Mouse (Mus musculus) ES-E14 (cell line): ENCODE measurements around the gene Spata32. TPM values are rescaled to one million over a fixed set of nuclear protein-coding genes. Genes with fewer than 3 reads are reported as not detected.

Source experiments
- DNase-seq: peaks from one replicate; pipeline ENCODE4 v3.0.0-alpha.2; 2013; ENCODE audit warnings: low read depth, low spot score
- H3K27ac ChIP-seq: 2 replicates; pipeline ENCODE4 v1.5.1; 2012; ENCODE audit warnings: low read depth, mild to moderate bottlenecking, low read length, moderate library complexity, mixed read lengths; ENCODE audit not compliant: poor library complexity, insufficient read depth, severe bottlenecking
- H3K36me3 ChIP-seq: 2 replicates; pipeline ENCODE4 v1.6.1; 2012; ENCODE audit warnings: mild to moderate bottlenecking, low read length, moderate library complexity, mixed read lengths; ENCODE audit not compliant: control insufficient read depth, poor library complexity, insufficient read depth, severe bottlenecking
- H3K4me1 ChIP-seq, 2 experiments: fragments of 150-350 bp in 1 of 2; sonication (generic) in 1 of 2; 2 replicates each; pipeline ENCODE4 v1.6.1; 2012; ENCODE audit warnings: low read length in 2 of 2, mild to moderate bottlenecking in 1 of 2, mixed read lengths in 1 of 2; ENCODE audit not compliant: control insufficient read depth in 2 of 2, insufficient read depth in 2 of 2, poor library complexity in 1 of 2
- H3K4me3 ChIP-seq, 2 experiments: fragments of 150-350 bp in 1 of 2; sonication (generic) in 1 of 2; 2 replicates each; pipeline ENCODE4 v1.5.1; 2012; ENCODE audit warnings: low read length in 2 of 2, low read depth in 1 of 2, mild to moderate bottlenecking in 1 of 2, mixed read lengths in 1 of 2; ENCODE audit not compliant: insufficient read depth in 1 of 2, poor library complexity in 1 of 2, severe bottlenecking in 1 of 2
- H3K9ac ChIP-seq: 2 replicates; pipeline ENCODE4 v1.6.1; 2012; ENCODE audit warnings: low read depth, mild to moderate bottlenecking, low read length, mixed read lengths; ENCODE audit not compliant: poor library complexity, insufficient read depth, severe bottlenecking
- H3K9me3 ChIP-seq: fragments of 150-350 bp; sonication (generic); 2 replicates; pipeline ENCODE4 v1.6.1; 2012; ENCODE audit warnings: low read depth, mild to moderate bottlenecking, low read length; ENCODE audit not compliant: control insufficient read depth, insufficient read depth
- CHD2 ChIP-seq: IDR thresholded peaks from 2 replicates; pipeline ENCODE4 v1.6.1; 2014; ENCODE audit warnings: mild to moderate bottlenecking, low read depth, low read length, inconsistent platforms
- HCFC1 ChIP-seq: IDR thresholded peaks from 2 replicates; pipeline ENCODE4 v1.6.1; 2012; ENCODE audit warnings: low read length, inconsistent platforms, borderline replicate concordance; ENCODE audit not compliant: insufficient read depth
- MAFK ChIP-seq: IDR thresholded peaks from 2 replicates; pipeline ENCODE4 v1.6.1; 2014; ENCODE audit warnings: mild to moderate bottlenecking, low read depth, low read length, inconsistent platforms; ENCODE audit not compliant: insufficient read depth
- ZC3H11A ChIP-seq: IDR thresholded peaks from 2 replicates; pipeline ENCODE4 v1.6.1; 2012; ENCODE audit warnings: low read depth, mild to moderate bottlenecking, inconsistent platforms, low read length, borderline replicate concordance
- ZNF384 ChIP-seq: IDR thresholded peaks from 2 replicates; pipeline ENCODE4 v1.6.1; 2012; ENCODE audit warnings: low read depth, low read length, inconsistent platforms
- in situ Hi-C, 2 experiments: fragments of 600-800 bp; cut with MboI; formaldehyde crosslinking; loops; one replicate each; pipeline ENCODE4 v1.15.1; 2025; ENCODE audit warnings: low sequenced_read_pairs in 2 of 2, inconsistent platforms in 1 of 2; ENCODE audit not compliant: unreplicated experiment in 2 of 2
- total RNA-seq: library from RNA; depleted of rRNA; stranded (reverse); fragments of 300-350 nt; gene quantifications from 2 replicates; pipeline ENCODE4 v1.2.3, GENCODE M21; 2012

Gene Spata32
- total RNA-seq, 1 experiment: not detected

GRCm38 (mm10) chr11:103237757-103238156 is 19.5 kb upstream of the Spata32 start:
- DNase-seq: no peak
- in situ Hi-C loops: no loop called here
- no peaks in the 10 kb centered on the region for H3K9me3 ChIP-seq
- peaks cover 2 to 5% of the 10 kb centered on the region in 2 experiments; a peak in 3 of 4 replicates for H3K4me1 ChIP-seq
- H3K4me3 ChIP-seq: no peak overlapping the region
- no peaks in the 10 kb centered on the region for H3K36me3 ChIP-seq
- no peak overlapping the region for H3K27ac ChIP-seq
- TF ChIP-seq HCFC1 (no peak), ZC3H11A (no peak)
- H3K9ac ChIP-seq: no peak overlapping the region

DNA sequence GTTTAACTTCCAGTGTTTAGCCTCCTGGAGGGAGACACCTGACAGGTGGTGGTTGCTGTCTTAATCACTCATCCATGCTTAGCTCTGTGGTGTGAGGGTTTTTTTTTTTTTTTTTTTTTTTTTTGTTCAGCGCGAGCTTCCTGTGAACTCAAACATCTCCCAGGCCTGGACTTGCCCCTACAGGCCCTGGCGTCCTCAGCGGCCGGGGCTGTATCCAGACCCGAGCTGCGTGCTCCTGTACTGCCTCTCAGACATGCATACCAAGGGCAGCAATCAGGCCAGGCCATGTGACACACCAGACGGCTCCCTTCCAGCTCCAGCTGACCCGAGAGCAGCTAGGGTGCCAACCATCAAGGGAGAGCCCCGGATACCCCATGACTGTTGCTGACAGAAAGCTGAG is 18.7 kb upstream of the Spata32 start:
- Histone ChIP-seq H3K9ac (no peak overlapping the region; the same call in 1 of the 2 replicates), H3K4me3 (no peak overlapping the region), H3K4me1 (peaks cover 2 to 5% of the 10 kb centered on the region in 2 experiments; a peak in 2 of 4 replicates), H3K36me3 (no peaks in the 10 kb centered on the region), H3K27ac (no peak overlapping the region), H3K9me3 (no peaks in the 10 kb centered on the region)
- DNase-seq: no peak
- in situ Hi-C loops: no loop called here
- no peak for TF ChIP-seq ZC3H11A
- TF ChIP-seq ZNF384: peak; percentile 47; the same call in 1 of the 2 replicates

- in situ Hi-C loops: no loop called here
- TF ChIP-seq MAFK (no peak), HCFC1 (no peak), ZNF384 (no peak), CHD2 (no peak), ZC3H11A (no peak)
- Histone ChIP-seq H3K27ac (no peak overlapping the region), H3K4me3 (no peak overlapping the region), H3K9me3 (no peaks in the 10 kb centered on the region), H3K36me3 (no peaks in the 10 kb centered on the region), H3K4me1 (peaks cover 2 to 5% of the 10 kb centered on the region in 2 experiments; a peak in 2 of 4 replicates), H3K9ac (no peak overlapping the region)
- no peak for DNase-seq
Observed at GRCm38 (mm10) chr11:103236431-103236830, 18.2 kb upstream of the Spata32 start.

DNA sequence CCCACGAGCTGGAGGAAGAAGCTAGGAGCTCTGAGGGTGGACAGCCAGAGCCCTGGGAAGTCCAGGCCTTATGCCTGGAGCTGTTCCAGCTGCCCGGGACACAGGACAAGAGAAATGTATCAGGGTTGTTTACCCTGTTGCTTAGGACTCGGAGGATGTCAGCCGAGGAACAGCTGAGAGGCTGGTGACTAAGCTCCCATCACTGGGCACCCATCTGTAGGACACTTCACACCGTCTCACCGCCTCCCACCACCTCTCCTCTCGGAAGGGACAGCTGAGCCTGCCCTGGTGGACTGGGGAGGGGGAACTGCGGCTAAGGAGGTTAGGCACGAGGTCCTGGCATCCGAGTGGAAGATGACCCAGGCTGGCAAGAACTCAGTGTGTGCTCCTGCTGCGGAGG is 17.5 kb upstream of the Spata32 start:
- DNase-seq: no peak
- in situ Hi-C loops: no loop called here
- Histone ChIP-seq H3K4me3 (no peak overlapping the region), H3K9me3 (no peaks in the 10 kb centered on the region), H3K4me1 (peaks cover 2 to 10% of the 10 kb centered on the region in 2 experiments; a peak in 2 of 4 replicates), H3K9ac (no peak overlapping the region), H3K27ac (no peak overlapping the region), H3K36me3 (no peaks in the 10 kb centered on the region)
- no peak for TF ChIP-seq HCFC1
- TF ChIP-seq MAFK: no peak
- TF ChIP-seq CHD2: no peak
- TF ChIP-seq ZNF384: no peak
- TF ChIP-seq ZC3H11A: no peak

- H3K27ac ChIP-seq: no peak overlapping the region
- H3K4me1 ChIP-seq: peaks cover 2 to 15% of the 10 kb centered on the region in 2 experiments; a peak in 2 of 4 replicates
- in situ Hi-C loops: no loop called here
- no peak overlapping the region for H3K9ac ChIP-seq
- no peaks in the 10 kb centered on the region; the same call in 1 of the 2 replicates for H3K36me3 ChIP-seq
- no peaks in the 10 kb centered on the region for H3K9me3 ChIP-seq
- H3K4me3 ChIP-seq: no peak overlapping the region
- TF ChIP-seq ZNF384: no peak
- TF ChIP-seq HCFC1: no peak
- no peak for TF ChIP-seq CHD2
- TF ChIP-seq MAFK: no peak
- no peak for TF ChIP-seq ZC3H11A
- DNase-seq: no peak
Observed at GRCm38 (mm10) chr11:103234447-103234846, 16.2 kb upstream of the Spata32 start.
